Mouse (Mus musculus): ENCODE results near the gene Inpp4b. TPM values are rescaled to one million over a fixed set of nuclear protein-coding genes. Genes with fewer than 3 reads are reported as not detected.
A peak's percentile ranks its signal among the peaks of the same experiment; 100 is the strongest.

Gene Inpp4b
- 10 to 100 TPM in 2 of 4 experiments, 1 to 10 TPM in 2; 5.6 to 11.1 (median 9.3) TPM for total RNA-seq (2022)

- peak; percentile 55 for DNase-seq
Observed at GRCm38 (mm10) chr8:81342236-81342998, at the start of gene Inpp4b. Gene Inpp4b (plus strand): TSS chr8:81342556.

DNA sequence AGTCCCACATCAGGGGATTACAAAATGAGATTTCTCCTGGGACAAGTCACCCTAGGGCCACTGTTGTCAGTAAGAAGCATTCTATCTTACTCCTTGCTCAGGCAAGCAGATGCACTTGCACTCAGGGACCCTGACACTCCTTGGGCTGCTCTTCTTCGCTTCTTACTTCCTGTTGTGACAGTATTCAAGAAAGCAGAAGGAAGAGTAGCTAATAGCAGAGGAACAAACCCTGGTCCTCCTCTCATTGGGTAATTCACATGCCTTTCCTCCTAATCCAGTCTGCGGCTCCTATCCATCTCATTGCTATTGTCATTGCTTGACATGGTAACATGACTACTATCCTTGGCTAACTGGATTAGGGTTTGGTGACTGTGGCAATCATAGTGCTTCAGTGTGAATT lies 7.1 kb upstream of the Inpp4b start:
- DNase-seq: no peak

DNA sequence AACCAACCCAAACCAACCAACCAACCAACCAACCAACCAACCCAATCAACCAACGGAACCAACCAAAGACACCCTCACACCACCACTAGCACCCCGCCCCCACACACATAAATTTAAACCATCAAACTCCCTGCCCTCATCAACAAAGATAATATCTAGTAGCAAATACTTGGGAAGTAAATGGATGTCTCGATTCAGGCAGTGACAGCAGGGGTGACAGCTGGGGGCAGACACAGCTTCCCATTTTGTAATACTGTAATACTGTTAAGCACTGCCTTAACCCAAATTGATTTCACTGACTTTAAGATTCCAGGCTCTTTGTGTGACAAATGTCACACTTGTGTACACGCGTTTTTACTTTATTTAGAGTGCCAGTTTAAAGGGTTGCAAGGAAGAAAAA lies 1.2 kb upstream of the Inpp4b start:
- DNase-seq: no peak

- DNase-seq: peak; percentile 29
Observed at GRCm38 (mm10) chr8:81341591-81342235, 643 bp upstream of the Inpp4b start.

DNA sequence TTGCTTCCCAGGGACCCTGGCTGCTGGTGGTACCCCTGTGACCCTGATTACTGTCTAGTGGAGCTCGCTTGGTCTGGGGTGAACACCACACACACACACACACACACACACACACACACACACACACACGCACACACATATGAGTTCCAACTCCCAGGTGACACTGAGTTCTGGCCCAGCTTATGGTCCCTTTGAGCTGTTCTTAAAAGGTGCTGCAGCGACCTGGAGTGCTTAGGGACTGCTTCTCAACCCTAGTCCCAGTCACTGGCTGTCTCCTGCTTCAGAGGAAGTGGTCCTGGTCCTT lies 595 bp downstream of the Inpp4b start:
- no peak for DNase-seq

DNA sequence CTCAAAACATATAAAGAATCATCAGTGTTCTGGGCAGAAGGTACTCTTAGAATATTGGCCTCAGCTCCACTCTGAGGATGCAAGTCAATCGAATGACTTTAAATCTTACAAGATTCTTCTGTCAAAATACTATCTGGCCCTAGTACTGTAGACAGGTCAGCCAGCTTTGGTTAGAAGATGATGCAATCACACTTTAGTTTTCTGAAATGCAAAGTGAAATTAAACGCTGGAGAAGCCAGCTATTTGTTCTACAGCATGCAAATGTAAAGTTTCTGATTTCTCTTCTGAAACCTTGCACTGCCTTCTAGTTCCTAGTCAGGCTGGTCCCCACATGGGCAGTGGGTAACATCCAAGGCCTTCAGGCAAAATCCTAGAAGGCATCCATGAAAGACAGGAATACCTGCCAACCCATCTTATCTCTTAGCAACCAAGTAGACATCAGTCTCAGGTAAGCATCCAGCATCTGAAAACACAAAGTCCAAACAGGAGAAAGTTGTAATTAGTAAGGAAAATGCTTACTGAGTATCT lies 2.9 kb downstream of the Inpp4b start:
- DNase-seq: no peak

GRCm38 (mm10) chr8:81349452-81349851 lies 7.1 kb downstream of the Inpp4b start:
- no peak for DNase-seq

DNA sequence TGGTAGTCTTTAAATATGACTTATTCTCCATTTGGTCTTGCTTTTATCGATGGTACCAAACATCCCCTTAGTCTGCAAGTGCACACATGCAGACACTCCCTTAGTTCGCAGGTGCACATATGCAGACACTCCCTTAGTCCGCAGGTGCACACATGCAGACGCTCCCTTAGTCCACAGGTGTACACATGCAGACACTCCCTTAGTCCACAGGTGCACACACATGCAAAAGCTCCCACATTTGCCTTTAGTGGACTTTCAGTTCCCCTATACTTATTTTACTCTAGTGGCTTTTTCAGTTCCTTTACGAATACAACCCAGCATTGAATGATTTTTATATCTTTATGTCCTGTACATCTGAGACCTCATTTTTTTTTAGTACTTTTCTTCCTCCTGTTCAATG lies 11.1 kb downstream of the Inpp4b start:
- DNase-seq: no peak

DNA sequence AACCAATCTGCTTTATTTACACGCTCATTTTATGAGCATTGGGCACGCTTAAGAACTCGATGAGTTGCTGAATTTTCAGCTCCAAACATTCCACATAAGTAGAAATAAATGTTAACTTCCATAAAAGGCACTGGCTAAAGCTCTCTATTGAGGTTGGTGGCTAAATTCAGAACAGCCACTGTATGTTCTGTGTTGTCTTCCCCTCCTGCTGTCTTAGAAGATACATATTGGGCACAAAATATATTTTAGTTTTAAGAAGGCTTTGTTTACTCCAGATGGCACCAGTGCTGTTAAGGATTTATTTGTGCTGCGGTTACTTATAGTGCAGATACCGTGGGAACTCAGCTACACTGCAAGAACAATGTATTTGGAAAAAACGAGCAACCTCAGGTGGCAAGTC lies 15.8 kb downstream of the Inpp4b start:
- no peak for DNase-seq

- no peak for DNase-seq
Observed at GRCm38 (mm10) chr8:81360518-81360917, 18.2 kb downstream of the Inpp4b start.

DNA sequence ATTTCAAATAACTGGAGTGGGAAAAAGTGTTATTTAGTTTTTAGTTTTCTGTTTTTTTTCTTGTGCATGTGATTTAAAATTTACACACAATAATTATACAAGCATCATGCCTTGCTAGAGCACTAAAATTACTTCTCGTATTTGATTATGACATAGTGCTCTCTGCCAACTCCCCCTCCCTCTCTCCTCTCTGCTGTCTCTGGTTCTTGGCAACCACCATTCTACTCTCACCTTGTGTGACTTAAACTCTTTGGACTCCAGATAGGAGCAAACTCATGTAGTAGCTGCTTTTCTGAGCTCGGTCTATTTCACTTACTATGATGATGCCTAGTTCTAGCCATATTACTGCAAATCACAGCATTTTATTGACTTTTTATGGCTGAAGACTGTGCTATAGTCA lies 18.8 kb downstream of the Inpp4b start:
- DNase-seq: no peak

DNA sequence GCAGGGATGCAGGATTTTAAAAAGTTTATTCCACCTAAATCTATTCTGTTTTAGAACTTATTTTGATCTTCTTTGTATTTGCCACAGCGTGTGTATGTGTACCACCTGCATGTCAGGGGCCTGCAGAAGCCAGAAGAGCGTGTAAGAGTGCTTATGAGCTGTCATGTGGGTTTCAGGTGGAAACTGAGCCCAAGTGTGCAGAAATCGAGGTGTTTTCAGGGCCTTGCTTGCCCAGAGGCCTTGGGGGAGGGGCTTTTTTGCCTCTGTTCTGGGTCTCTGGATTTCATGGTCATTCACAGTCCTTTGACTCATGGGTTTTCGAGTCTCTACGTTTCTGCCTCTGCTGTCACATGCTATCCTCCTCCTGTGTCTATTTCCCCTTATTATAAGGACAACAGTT lies 28.3 kb downstream of the Inpp4b start:
- no peak for DNase-seq

GRCm38 (mm10) chr8:81371844-81372243 lies 29.5 kb downstream of the Inpp4b start:
- no peak for DNase-seq

DNA sequence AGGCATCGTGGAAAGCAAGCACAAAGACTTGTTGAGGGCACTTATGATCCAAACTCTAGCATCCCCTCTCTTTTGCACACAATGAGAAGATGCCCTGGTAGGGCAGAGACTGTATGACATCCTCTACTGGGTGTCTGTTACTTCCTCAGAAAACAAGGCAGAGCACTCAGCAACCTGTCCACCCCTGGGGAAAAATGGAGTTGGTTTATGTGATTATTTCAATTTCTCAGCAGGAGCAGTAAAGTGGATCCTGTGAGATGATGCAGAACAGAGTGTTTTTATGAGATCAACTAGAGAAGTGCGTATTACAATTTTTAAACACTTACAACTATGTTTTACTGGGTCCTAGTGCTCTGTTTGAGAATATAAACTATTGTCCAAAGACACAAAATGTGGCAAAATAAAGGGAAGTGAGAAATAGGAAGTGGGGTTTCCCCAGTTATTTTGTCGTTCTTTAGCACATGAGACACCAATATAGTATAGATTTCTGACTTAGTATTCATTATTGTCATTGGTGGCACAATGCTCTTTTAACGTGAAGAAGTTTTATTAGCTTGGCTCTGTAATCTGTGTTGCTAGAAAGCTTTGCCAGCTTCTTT lies 32.6 kb downstream of the Inpp4b start:
- DNase-seq: no peak

DNA sequence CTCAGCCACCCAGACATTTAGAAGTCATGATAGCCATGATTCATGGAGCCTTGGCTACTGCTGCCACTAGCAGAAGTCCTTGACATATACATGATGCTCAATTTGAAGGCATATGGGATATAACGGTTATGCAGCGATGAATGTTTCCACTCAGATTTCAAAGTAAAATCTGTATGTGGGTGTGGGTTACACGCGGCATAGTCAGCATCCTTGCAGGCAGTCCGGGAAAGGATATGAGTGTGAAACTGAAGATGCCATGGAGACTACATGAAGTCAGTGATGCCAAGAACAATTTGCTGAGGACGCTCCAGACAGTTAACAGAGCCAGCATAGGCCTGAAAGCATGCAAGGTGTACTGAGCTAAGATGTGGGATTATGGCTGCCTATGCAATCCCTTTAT lies 46.6 kb downstream of the Inpp4b start:
- DNase-seq: no peak

- no peak for DNase-seq
Observed at GRCm38 (mm10) chr8:81399071-81399470, 56.7 kb downstream of the Inpp4b start.

- DNase-seq: no peak
Observed at GRCm38 (mm10) chr8:81399501-81399900, 57.1 kb downstream of the Inpp4b start.

- no peak for DNase-seq
Observed at GRCm38 (mm10) chr8:81412707-81413106, 70.4 kb downstream of the Inpp4b start.

DNA sequence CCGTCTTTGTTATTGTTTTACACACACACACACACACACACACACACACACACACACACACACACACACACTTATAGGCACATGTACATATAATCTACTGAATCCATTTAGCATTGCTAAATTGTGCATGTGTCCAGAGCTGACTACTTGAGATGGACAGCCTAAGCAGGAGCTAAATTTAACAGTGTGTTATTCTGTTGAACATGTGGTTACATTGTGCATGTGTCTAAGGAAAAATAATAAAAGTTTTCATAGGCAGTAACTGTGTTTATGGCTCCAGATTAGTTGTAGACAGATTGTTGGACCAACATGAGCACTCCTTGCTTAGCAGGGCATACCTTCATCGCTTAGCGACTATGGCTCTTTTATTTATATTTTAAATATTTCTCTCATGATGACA lies 101.6 kb downstream of the Inpp4b start:
- DNase-seq: no peak

GRCm38 (mm10) chr8:81449798-81450197 lies 107.4 kb downstream of the Inpp4b start:
- no peak for DNase-seq

DNA sequence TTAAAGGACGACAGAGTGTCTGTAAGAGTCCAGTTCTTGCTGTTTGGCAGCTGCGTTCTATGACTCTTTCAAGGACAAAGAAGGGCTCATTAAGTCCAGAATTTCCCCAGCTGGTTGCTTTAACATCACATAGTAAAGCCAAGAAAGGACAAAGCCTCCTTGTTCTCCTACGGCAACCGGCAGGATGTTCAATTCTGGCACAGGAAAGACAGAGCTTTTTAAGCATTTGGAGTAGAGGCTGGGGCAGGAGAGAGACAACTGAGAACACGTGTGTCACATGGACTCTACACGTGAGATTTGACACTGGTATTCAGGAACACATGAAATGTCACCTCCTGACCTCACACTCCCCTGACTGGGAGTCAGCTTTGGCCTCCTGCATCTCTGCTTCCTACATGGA lies 109.7 kb downstream of the Inpp4b start:
- peak; percentile 5 for DNase-seq

- no peak for DNase-seq
Observed at GRCm38 (mm10) chr8:81454830-81455229, 112.5 kb downstream of the Inpp4b start.

- no peak for DNase-seq
Observed at GRCm38 (mm10) chr8:81463762-81464161, 121.4 kb downstream of the Inpp4b start.

- no peak for DNase-seq
Observed at GRCm38 (mm10) chr8:81466776-81467175, 124.4 kb downstream of the Inpp4b start.

Data from adrenal gland, adult 8-10 months (tissue).